9 mouse cellular contexts compared by ENCODE assay signal in the genomic region with DNA sequence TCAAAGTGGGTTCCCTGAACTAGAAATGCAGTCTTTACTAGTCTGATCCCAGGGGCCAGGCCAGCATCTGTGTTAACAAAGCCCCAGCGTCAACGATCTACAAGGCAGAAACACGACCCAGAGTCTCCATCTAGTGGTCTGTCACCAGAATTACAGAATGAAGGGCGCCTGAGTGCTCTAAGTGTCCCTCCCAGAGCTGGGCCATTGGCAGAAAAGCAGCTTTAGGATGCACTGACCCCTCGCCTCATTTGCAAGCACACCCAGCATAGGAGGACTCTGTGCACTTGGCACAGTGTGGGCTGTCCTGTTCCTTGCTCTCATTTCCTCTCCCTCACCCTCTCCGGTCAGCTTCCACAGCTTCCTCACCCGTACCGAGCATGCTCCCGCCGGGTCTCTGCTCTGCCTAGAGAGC. TPM values are rescaled to one million over a fixed set of nuclear protein-coding genes. Genes with fewer than 3 reads are reported as not detected.
DNase-seq lines count a peak whose midpoint lies in the region; ATAC-seq and TF ChIP-seq lines count a peak whose summit lies in the region.
"Had no signal": no experiment of that assay in that cellular context is flagged by ENCODE, and none has a peak within 500 bp of the region (broad histone marks: within the 10 kb centered on the region; RNA-seq: fewer than 3 reads in every experiment).

No protein-coding gene starts in this region.

- no peaks in the 10 kb centered on the region for H3K36me3 ChIP-seq in G1E (replicated peaks)
- H3K36me3 ChIP-seq in forebrain, embryonic 13.5 days (ENCODE audit: poor library complexity, severe bottlenecking): no peaks in the 10 kb centered on the region
- H3K36me3 ChIP-seq in liver, postnatal 0 days (replicated peaks; ENCODE audit: insufficient read depth, low read length): no peaks in the 10 kb centered on the region
- H3K36me3 ChIP-seq in neural tube, embryonic 14.5 days (ENCODE audit: control insufficient read depth, insufficient read depth, low read length): no peaks in the 10 kb centered on the region
- H3K36me3 ChIP-seq in testis, adult 2 months (ENCODE audit: control insufficient read depth, insufficient read depth, low read length): no peaks in the 10 kb centered on the region
- H3K36me3 ChIP-seq: limb, embryonic 15.5 days had no signal

- no peak for TF ChIP-seq POLR2A in testis, adult 2 months (IDR thresholded peaks at IDR 0.05; ENCODE audit: control insufficient read depth, low read depth, low read length)

- H3K4me1 ChIP-seq in G1E (ENCODE audit: insufficient read depth, low read depth, low read length): no peaks in the 10 kb centered on the region
- peaks cover 4% of the 10 kb centered on the region; the same call in 1 of the 2 replicates for H3K4me1 ChIP-seq in forebrain, embryonic 13.5 days
- H3K4me1 ChIP-seq in liver, postnatal 0 days (ENCODE audit: insufficient read depth): no peaks in the 10 kb centered on the region
- H3K4me1 ChIP-seq in neural tube, embryonic 14.5 days (ENCODE audit: control insufficient read depth, insufficient read depth, low read length): no peaks in the 10 kb centered on the region
- H3K4me1 ChIP-seq in testis, adult 2 months (ENCODE audit: control insufficient read depth, insufficient read depth, low read length): peaks cover 4% of the 10 kb centered on the region
- H3K4me1 ChIP-seq: limb, embryonic 15.5 days had no signal

- WGBS in forebrain, embryonic 13.5 days: 46% methylated on average over 10 of the region's 10 CpGs
- WGBS in liver, postnatal 0 days (ENCODE audit: insufficient replicate concordance): 47% methylated on average over 10 of the region's 10 CpGs
- WGBS in neural tube, embryonic 14.5 days: 45% methylated on average over 10 of the region's 10 CpGs

- TF ChIP-seq CTCF in G1E (IDR thresholded peaks at IDR 0.05; ENCODE audit: low read depth, low read length): peak; percentile 55
- peak; percentile 89 for TF ChIP-seq CTCF in liver, postnatal 0 days (IDR thresholded peaks at IDR 0.05; ENCODE audit: low read depth)
- TF ChIP-seq CTCF in testis, adult 2 months (IDR thresholded peaks at IDR 0.05; ENCODE audit: control insufficient read depth, insufficient read depth, insufficient replicate concordance, low read depth, low read length): peak; percentile 74; the same call in 1 of the 2 replicates

- H3K27ac ChIP-seq in forebrain, embryonic 13.5 days: no peak overlapping the region
- H3K27ac ChIP-seq in liver, postnatal 0 days (ENCODE audit: low read depth): no peak overlapping the region
- H3K27ac ChIP-seq in neural tube, embryonic 14.5 days (ENCODE audit: low read depth, low read length): no peak overlapping the region
- H3K27ac ChIP-seq in testis, adult 2 months (ENCODE audit: control insufficient read depth, insufficient read depth, low read depth, low read length): no peak overlapping the region
- H3K27ac ChIP-seq: limb, embryonic 15.5 days had no signal

- intact Hi-C loops in heart, postnatal 25 days (cut with DNase I): loop anchor here (1.0 to 5.0 kb wide), 3 partner anchors 55 to 169 kb away; a partner anchor contains a TSS

- no peak overlapping the region for H3K4me3 ChIP-seq in G1E (ENCODE audit: low read depth, low read length)
- no peak overlapping the region for H3K4me3 ChIP-seq in forebrain, embryonic 13.5 days
- no peak overlapping the region for H3K4me3 ChIP-seq in liver, postnatal 0 days (ENCODE audit: low read depth, low read length)
- no peak overlapping the region for H3K4me3 ChIP-seq in neural tube, embryonic 14.5 days (ENCODE audit: low read depth, low read length)
- H3K4me3 ChIP-seq in testis, adult 2 months (ENCODE audit: control insufficient read depth, low read depth, low read length): peak overlapping the region; percentile 67
- H3K4me3 ChIP-seq: limb, embryonic 15.5 days had no signal

- no peak for TF ChIP-seq EP300 in liver, postnatal 0 days (IDR thresholded peaks at IDR 0.05; ENCODE audit: low read depth)

- ATAC-seq in G1E (ENCODE audit: extremely low read depth, insufficient number of reproducible peaks, low FRiP score, poor library complexity, severe bottlenecking): peak; percentile 40; the same call in 1 of the 2 replicates
- peak; percentile 82 for ATAC-seq in forebrain, embryonic 13.5 days
- ATAC-seq in liver, postnatal 0 days: peak; percentile 68
- peak; percentile 92 for ATAC-seq in neural tube, embryonic 14.5 days (ENCODE audit: low read depth)

- peak; percentile 67 for DNase-seq in G1E (ENCODE audit: low spot score)
- peak; percentile 80 for DNase-seq in c-Kit-positive CD71-positive TER-119-positive erythroid progenitor cells, embryonic 14.5 days (ENCODE audit: low spot score)
- peak; percentile 40 for DNase-seq in heart, postnatal 25 days (ENCODE audit: low spot score)
- peak; percentile 60 to 73 for DNase-seq in kidney, postnatal 4 days
- peak; percentile 57 for DNase-seq in liver, postnatal 0 days

- no peak overlapping the region for H3K4me2 ChIP-seq in forebrain, embryonic 13.5 days
- no peak overlapping the region for H3K4me2 ChIP-seq in liver, postnatal 0 days (ENCODE audit: low read depth, low read length)
- no peak overlapping the region for H3K4me2 ChIP-seq in neural tube, embryonic 14.5 days (ENCODE audit: low read depth, low read length)
- H3K4me2 ChIP-seq: limb, embryonic 15.5 days had no signal

- H3K9me3 ChIP-seq in G1E (replicated peaks): no peaks in the 10 kb centered on the region
- no peaks in the 10 kb centered on the region for H3K9me3 ChIP-seq in forebrain, embryonic 13.5 days (replicated peaks)
- H3K9me3 ChIP-seq in liver, postnatal 0 days (ENCODE audit: low read length): no peaks in the 10 kb centered on the region
- no peaks in the 10 kb centered on the region for H3K9me3 ChIP-seq in neural tube, embryonic 14.5 days (ENCODE audit: control insufficient read depth, low read length)
- H3K9me3 ChIP-seq: limb, embryonic 15.5 days had no signal

- peaks cover 11% of the 10 kb centered on the region for H3K27me3 ChIP-seq in G1E (ENCODE audit: insufficient read depth, low read length)
- H3K27me3 ChIP-seq in forebrain, embryonic 13.5 days: no peaks in the 10 kb centered on the region
- H3K27me3 ChIP-seq in liver, postnatal 0 days (ENCODE audit: insufficient read depth, low read length): no peaks in the 10 kb centered on the region
- no peaks in the 10 kb centered on the region for H3K27me3 ChIP-seq in neural tube, embryonic 14.5 days (ENCODE audit: control insufficient read depth, insufficient read depth, low read length)
- no peaks in the 10 kb centered on the region for H3K27me3 ChIP-seq in testis, adult 2 months (ENCODE audit: control insufficient read depth, insufficient read depth, low read length)
- H3K27me3 ChIP-seq: limb, embryonic 15.5 days had no signal

- H3K9ac ChIP-seq in forebrain, embryonic 13.5 days: no peak overlapping the region
- H3K9ac ChIP-seq in liver, postnatal 0 days (replicated peaks): no peak overlapping the region
- no peak overlapping the region for H3K9ac ChIP-seq in neural tube, embryonic 14.5 days (replicated peaks; ENCODE audit: low read depth, low read length)
- H3K9ac ChIP-seq: limb, embryonic 15.5 days had no signal

RNA-seq across cellular contexts. Expression of a gene that starts 29.3 kb away (rescaled TPM):
- total RNA-seq in G1E (2014; fragmentation: Nextera tagmentation): 180 and 190 TPM in 2 replicates
- total RNA-seq in G1E (2017): 158 and 187 TPM in 2 replicates
- 9.8 and 16.4 TPM in 2 replicates for polyA plus RNA-seq in G1E (2012)
- polyA plus RNA-seq in forebrain, embryonic 13.5 days (2015; fragmentation: Nextera tagmentation; extraction: Ambion mirVana): 137 and 142 TPM in 2 replicates
- 100 to 1,000 TPM in 1 of 2 experiments, 10 to 100 TPM in 1; 95.2 to 104 TPM for total RNA-seq in heart, postnatal 25 days (2021)
- 40.5 and 43.1 TPM in 2 replicates for polyA plus RNA-seq in liver, postnatal 0 days (2015; fragmentation: Nextera tagmentation; extraction: Ambion mirVana)
- polyA plus RNA-seq in neural tube, embryonic 14.5 days (2014; fragmentation: Nextera tagmentation; extraction: Ambion mirVana): 94.7 and 155 TPM in 2 replicates
- 7.2 and 10.3 TPM in 2 replicates for polyA plus RNA-seq in testis, adult 2 months (2012; rRNA removed)

RNA-seq across cellular contexts. Expression of a gene that starts 53.9 kb away (rescaled TPM):
- total RNA-seq in G1E (2014; fragmentation: Nextera tagmentation): not detected in 2 replicates
- not detected in 2 replicates for total RNA-seq in G1E (2017)
- polyA plus RNA-seq in G1E (2012): not detected in 2 replicates
- polyA plus RNA-seq in forebrain, embryonic 13.5 days (2015; fragmentation: Nextera tagmentation; extraction: Ambion mirVana): 1.4 and 1.8 TPM in 2 replicates
- total RNA-seq in heart, postnatal 25 days (2021): 10 to 100 TPM; 24.3 to 34.0 TPM
- 0.14 and 0.18 TPM in 2 replicates for polyA plus RNA-seq in liver, postnatal 0 days (2015; fragmentation: Nextera tagmentation; extraction: Ambion mirVana)
- polyA plus RNA-seq in neural tube, embryonic 14.5 days (2014; fragmentation: Nextera tagmentation; extraction: Ambion mirVana): 1.3 and 3.3 TPM in 2 replicates
- 0.53 and 0.96 TPM in 2 replicates for polyA plus RNA-seq in testis, adult 2 months (2012; rRNA removed)

Comparison
In these comparisons a context has a peak if more than half of its experiments do, and no peak if none do; other contexts are left out.
1. ATAC-seq: peak in every context shown above with its lines; median percentile 92 in neural tube, embryonic 14.5 days; 82 in forebrain, embryonic 13.5 days; 68 in liver, postnatal 0 days; 40 in G1E.